Mouse (Mus musculus) yolk sac, embryonic 10.5 days (tissue): ENCODE measurements around the gene Lsm4.

ENCODE experiments used
- DNase-seq: peaks from one replicate; pipeline ENCODE4 v3.0.0-alpha.2; 2017; ENCODE audit warnings: low spot score

Gene Lsm4

DNA sequence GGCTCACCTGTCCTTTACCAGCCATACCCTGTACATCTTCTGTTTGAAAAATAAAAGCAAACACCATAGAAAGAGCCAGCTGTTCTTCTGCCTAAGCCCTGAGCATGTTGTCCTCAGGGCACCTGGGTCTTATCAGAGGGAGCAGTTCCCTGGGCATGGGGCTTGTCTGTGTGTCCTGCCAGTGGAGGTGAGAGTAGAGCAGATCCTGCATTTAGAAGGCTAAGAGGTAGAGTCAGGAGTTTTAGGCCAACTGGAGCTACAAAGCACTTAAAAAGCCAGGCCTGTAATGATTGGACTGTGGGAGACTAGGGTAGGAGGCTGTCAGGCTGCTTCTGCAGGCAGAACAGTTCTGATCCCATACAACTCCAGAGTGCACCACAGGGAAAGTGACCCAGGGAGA, 5.6 kb downstream of the Lsm4 start:
- DNase-seq: no peak

DNA sequence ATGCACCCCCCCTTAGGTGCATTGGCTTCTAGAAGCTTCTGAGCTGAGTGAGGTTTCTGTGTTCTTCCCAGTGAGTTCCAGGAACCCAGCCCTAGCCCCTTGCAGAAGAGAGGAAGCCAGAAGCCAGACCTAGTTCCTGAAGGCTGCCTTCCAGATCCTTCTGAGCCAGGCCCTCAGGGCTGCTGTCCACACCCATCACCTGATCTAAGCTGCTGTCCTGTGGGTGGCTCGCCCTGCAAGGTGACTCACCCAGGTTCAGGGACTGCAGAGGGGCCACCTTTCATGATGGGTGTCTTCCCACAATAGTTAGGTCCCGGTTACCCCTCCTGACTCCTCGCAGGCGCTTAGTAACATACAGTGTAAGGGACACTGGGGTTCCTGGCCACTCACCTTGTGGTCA, 6.4 kb downstream of the Lsm4 start:
- no peak for DNase-seq

GRCm38 (mm10) chr8:70680039-70680438, 7.0 kb downstream of the Lsm4 start:
- DNase-seq: no peak

GRCm38 (mm10) chr8:70681410-70681809, 8.4 kb downstream of the Lsm4 start:
- DNase-seq: no peak

GRCm38 (mm10) chr8:70682193-70682592, 9.1 kb downstream of the Lsm4 start:
- no peak for DNase-seq

GRCm38 (mm10) chr8:70682692-70683091, 9.6 kb downstream of the Lsm4 start:
- DNase-seq: no peak

GRCm38 (mm10) chr8:70684291-70684690, 11.2 kb downstream of the Lsm4 start:
- DNase-seq: no peak

GRCm38 (mm10) chr8:70687576-70687975, 14.5 kb downstream of the Lsm4 start:
- no peak for DNase-seq

DNA sequence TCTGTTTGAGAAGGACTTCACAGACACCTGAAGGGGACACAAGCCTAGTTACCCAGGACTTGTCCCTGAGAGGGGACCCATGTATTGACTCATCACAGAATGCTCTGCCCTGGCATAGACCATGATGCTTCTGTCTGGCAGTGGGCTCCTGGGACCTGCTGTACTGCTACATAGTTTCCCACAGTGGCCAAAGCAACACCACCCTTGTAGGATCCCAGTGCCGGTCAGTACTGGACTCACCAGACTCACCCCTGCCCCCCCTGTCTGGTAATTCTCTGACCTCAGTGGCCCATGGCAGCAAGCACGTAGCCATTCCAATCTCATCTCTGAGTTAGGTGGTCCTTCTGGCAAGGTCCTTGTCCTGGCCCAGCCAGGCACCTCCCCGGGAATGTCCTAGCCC, 15.1 kb downstream of the Lsm4 start:
- DNase-seq: no peak

DNA sequence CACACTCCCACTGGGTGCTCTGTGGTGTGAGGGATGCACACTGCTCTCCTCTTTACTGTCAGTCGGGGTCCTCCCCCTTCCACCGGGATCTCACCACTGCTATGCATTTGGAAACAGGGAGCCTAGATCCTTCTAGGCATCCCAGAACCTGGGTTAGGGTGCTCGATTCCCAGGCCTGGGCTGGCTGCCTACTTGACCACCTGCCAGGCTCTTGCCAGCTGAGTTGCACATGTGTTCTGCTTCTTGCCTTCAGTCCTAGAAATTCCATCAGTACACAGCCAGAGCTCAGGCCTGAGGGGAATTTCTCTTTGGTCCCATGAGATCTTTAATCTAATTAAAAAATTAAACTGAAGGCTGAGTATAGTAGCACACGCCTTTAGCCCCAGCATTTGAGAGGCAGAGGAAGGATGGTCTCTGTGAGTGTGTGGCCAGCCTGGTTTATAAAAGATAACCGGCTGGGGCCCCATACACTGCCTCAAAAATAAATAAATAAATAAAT, 16.9 kb downstream of the Lsm4 start:
- DNase-seq: no peak

GRCm38 (mm10) chr8:70691230-70691629, 18.2 kb downstream of the Lsm4 start:
- DNase-seq: no peak

GRCm38 (mm10) chr8:70691727-70692231, 18.7 kb downstream of the Lsm4 start:
- peak; percentile 89 for DNase-seq

- DNase-seq: no peak
These were observed 20.6 kb downstream of the Lsm4 start for GRCm38 (mm10) chr8:70693636-70694035.

DNA sequence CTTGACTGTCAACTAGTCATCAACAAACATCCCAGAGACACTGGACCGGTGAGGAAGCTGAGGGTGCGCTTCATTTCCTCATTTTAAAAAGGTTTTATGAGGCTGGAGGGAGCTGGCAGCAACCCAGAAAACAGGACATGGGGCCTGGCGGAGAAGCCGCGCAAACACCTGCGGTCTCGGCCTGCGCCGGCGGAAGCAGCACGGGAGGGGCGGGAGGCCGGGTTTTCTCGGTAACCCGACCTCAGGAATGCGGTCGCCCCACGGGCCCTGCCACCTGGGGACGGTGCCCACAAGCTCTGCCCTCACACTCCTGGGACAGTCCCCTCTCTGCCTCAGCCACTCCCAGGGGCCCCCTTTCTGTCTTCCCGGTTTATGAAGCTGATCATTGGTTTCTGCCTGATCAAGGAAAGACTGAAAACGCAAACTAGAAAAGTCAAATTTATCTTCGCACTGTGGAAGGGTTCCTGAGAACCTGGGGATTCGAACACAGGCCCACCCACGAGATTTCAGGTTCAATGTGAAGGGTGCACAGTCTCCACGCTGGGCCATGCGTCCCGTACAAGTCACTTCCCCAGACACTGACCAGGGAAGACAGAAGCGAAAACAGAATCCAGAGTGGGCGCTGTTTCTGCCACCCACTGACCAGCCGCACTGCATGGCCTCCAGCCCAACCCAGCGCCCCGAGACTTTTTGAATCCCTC, 22.4 kb downstream of the Lsm4 start:
- no peak for DNase-seq

- DNase-seq: peak; percentile 84
These were observed 23.2 kb downstream of the Lsm4 start for GRCm38 (mm10) chr8:70696019-70696885.

DNA sequence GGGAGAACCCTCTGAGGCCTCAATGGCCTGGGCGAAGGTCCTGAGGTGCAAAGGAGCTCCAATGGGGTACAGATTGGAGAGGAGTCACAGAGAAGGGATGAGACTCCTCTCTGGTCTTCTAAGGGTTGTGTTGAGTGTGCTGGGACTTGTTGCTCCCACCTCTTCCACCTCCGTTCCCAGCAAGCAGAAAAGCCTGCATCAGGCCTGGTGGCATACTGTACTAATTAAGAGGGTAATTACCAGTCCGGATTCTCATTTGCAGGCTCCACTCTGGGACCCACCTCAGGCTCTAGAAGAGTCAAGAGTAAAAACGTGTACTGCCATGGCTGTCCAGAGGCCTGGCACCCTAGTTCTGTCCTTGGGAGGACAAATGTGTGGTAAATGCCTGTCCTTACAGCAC, 23.9 kb downstream of the Lsm4 start:
- DNase-seq: no peak

DNA sequence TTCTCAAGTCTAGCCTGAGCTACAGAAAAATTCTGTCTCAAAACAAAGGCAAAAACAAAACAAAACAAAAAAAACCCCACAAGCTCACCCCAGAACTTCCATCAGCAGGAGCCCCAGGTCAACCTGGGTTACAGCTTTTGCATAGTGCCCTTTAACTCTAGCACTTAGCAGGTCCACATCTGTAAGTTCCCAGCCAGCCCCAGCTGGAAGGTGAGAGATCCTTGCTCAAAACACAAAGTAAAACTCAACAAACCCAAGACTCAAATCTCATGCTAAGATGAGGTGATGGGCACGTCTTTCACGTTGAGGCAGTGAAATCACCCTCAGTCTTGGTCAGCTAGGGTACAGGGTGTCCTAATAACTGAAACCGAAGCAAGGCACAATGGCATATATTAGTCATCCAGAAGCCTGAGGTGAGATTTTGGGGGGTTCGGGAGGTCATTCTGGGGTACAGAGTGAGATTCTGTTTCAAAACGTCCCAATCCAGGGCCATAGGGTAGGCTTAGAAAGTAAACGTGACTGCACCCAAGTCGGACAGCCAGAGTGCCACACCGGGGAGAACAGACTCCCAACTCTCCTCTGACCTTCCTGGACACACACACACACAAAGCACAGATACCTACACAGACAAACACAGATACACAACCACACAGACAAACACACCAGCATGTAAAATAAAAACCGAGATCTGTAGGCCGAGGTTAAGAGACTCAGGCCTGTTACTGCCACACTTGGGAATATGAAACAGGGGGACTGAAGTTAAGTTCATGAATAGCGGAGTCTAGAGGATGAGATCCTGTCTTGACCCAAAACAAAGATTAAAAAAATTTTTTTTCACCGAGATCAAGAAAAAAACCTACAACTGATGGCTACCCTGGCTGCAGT, 24.6 kb downstream of the Lsm4 start:
- DNase-seq: no peak

DNA sequence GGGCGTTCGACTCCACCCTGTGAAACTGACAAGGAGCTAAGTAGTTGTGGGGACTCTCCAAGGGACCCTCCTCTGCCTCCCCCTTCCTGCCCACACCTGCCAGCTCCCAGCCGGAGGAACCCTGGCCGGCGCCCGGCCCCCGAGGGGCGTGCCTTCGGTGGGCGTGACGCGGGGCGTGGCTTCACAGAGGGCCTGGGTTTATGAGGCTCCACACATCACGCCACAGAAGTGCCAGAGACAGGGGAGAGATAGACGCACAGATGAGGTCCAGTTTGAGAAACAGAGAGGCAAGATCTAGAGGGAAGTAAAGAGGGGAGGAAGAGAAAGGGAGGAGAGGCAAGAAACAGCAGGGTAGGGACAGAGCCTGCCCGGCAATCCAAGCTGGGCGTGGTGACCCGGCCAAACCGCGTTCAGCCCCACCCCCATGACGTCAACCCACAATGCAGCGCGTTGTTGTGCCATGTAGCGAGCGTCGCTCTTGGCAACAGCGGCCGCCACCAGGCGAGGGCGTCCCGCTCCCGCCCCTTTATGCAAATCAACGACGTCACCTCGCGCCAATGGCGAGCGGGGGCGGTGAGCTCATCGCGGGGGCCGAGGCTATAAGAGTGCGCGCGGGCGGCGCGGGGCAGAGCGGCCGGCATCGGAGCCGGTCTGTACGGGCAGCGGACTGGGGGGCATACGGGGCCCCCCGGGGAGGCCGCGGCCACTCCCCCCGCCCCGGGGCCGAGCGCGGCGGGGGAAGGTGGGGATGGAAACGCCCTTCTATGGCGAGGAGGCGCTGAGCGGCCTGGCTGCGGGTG, 25.5 kb downstream of the Lsm4 start, which contains the start of gene Jund:
TSS of gene Jund (plus strand) at position 640 of the 800 bp plus-strand sequence.
- peak; percentile 98 for DNase-seq

DNA sequence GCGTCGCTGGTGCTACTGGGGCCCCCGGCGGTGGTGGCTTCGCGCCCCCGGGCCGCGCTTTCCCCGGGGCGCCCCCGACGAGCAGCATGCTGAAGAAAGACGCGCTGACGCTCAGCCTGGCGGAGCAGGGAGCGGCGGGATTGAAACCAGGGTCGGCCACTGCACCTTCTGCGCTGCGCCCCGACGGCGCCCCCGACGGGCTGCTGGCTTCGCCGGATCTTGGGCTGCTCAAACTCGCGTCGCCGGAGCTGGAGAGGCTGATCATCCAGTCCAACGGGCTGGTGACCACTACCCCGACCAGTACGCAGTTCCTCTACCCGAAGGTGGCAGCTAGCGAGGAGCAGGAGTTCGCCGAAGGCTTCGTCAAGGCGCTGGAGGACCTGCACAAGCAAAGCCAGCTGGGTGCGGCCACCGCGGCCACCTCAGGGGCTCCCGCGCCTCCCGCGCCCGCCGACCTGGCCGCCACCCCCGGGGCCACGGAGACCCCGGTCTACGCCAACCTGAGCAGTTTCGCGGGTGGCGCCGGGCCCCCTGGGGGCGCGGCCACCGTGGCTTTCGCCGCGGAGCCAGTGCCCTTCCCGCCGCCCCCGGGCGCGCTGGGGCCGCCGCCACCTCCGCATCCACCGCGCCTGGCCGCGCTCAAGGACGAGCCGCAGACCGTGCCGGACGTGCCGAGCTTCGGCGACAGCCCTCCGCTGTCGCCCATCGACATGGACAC, 26.2 kb downstream of the Lsm4 start:
- DNase-seq: no peak

DNA sequence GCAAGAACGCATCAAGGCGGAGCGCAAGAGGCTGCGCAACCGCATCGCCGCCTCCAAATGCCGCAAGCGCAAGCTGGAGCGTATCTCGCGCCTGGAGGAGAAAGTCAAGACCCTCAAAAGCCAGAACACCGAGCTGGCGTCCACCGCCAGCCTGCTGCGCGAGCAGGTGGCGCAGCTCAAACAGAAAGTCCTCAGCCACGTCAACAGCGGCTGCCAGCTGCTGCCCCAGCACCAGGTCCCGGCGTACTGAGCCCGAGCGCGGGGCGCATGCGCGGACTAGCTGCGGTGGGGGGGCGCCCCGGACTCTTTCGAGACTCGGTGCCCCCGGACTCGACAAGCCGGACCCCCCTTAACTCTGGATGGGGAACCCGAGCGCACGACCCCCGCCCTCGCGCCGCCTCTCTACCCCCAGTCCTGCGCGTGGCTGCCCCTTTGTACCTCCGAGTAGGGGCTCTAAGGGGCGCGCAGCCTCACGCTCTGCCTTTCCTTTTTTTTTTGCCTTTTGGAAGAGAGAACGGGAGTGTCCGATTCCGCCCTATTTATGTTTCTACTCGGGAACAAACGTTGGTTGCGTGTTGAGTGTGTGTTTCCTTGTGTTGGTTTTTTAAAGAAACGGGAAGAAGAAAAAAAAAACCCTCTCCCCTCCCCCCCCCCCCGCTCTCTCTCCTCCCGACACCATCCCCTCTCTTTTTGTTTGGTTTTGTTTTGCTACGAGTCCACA, 26.9 kb downstream of the Lsm4 start:
- DNase-seq: peak; percentile 79
